Mouse (Mus musculus): ENCODE results near the gene Lrig2. TPM values are rescaled to one million over a fixed set of nuclear protein-coding genes. Genes with fewer than 3 reads are reported as not detected.

The Lrig2 gene
- polyA plus RNA-seq, 1 experiment from 2014 or later, result 11.2 TPM

DNA sequence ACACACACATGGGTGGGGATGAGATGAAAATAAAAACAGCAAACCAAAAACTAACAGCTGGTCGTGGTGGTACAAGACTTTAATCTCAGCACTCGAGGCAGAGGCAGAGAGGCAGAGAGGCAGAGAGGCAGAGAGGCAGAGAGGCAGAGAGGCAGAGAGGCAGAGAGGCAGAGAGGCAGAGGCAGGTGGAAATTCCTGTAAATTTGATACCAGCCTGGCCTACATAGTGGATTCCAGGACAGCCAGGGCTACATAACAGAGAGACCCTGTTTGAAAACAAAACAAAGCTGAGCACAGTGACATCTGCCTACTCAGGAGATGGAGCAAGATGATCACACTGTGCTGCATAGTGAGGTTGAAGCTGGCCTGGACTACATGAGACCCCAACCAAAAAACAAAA, 64.5 kb downstream of the Lrig2 start:
- Histone ChIP-seq H3K4me2 (ENCODE audit: low read length) (no peak overlapping the region), H3K27me3 (ENCODE audit: insufficient read depth, low read length) (no peaks in the 10 kb centered on the region), H3K4me1 (replicated peaks; ENCODE audit: insufficient read depth, low read length) (no peaks in the 10 kb centered on the region), H3K4me3 (replicated peaks; ENCODE audit: low read depth, low read length) (no peak overlapping the region), H3K9ac (ENCODE audit: low read depth, low read length) (no peak overlapping the region), H3K36me3 (ENCODE audit: insufficient read depth, low read length) (no peaks in the 10 kb centered on the region), H3K9me3 (replicated peaks; ENCODE audit: low read length) (no peaks in the 10 kb centered on the region), H3K27ac (no peak overlapping the region)
- 42% methylated on average over 2 of the region's 2 CpGs for WGBS
- ATAC-seq (replicated peaks; ENCODE audit: low FRiP score, low read depth) (no peak), DNase-seq (ENCODE audit: low spot score) (no peak)
- TF ChIP-seq CTCF (IDR thresholded peaks at IDR 0.05; ENCODE audit: low read depth), result no peak

DNA sequence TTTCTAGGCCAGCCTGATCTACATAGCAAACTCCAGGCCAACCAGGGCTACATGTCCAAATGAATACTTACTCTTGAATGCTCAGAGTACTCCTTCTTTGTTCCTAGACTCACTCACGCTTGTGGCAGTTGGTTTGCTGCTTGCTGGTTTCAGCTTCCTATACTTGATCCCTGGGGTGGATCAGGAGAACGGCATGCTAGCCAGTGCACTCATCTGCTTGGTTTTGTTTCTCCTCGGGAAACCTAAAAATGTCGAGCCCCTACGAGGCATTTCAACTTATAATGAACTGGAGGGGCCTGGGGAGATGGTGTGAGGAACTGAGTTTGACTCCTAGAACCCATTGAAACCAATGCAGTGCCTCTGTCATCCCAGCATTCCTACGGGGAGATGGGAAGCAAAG, 65.0 kb downstream of the Lrig2 start:
- TF ChIP-seq CTCF (IDR thresholded peaks at IDR 0.05; ENCODE audit: low read depth), result no peak
- Histone ChIP-seq H3K4me1 (replicated peaks; ENCODE audit: insufficient read depth, low read length) (no peaks in the 10 kb centered on the region; the same call in 1 of the 2 replicates), H3K27me3 (ENCODE audit: insufficient read depth, low read length) (no peaks in the 10 kb centered on the region), H3K9ac (ENCODE audit: low read depth, low read length) (no peak overlapping the region), H3K4me3 (replicated peaks; ENCODE audit: low read depth, low read length) (no peak overlapping the region), H3K4me2 (ENCODE audit: low read length) (no peak overlapping the region), H3K9me3 (replicated peaks; ENCODE audit: low read length) (no peaks in the 10 kb centered on the region), H3K36me3 (ENCODE audit: insufficient read depth, low read length) (no peaks in the 10 kb centered on the region), H3K27ac (no peak overlapping the region)
- 81% methylated on average over 6 of the region's 6 CpGs for WGBS
- ATAC-seq (replicated peaks; ENCODE audit: low FRiP score, low read depth) (no peak), DNase-seq (ENCODE audit: low spot score) (no peak)

DNA sequence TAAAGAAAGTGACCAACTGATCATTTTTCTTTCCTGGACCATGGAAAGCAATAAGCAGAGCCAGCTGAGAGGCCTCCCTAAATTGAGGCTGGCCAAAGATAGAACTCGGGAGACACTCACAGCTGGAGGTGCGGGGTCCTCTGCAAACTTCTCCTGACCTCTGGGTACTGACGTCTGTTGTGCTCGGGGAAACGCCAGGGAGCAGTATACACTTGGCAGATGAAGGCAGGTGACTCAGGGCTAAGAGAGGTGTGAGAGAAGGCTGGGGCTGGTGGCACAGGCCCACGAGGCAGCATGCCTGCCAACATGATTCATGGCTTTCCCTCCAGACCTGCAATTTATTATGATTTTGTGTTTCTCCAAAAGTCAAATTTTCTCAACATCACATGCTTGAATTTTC, 66.1 kb downstream of the Lrig2 start:
- Histone ChIP-seq H3K4me3 (replicated peaks; ENCODE audit: low read depth, low read length) (no peak overlapping the region), H3K9me3 (replicated peaks; ENCODE audit: low read length) (no peaks in the 10 kb centered on the region), H3K4me1 (replicated peaks; ENCODE audit: insufficient read depth, low read length) (no peaks in the 10 kb centered on the region; the same call in 1 of the 2 replicates), H3K4me2 (ENCODE audit: low read length) (no peak overlapping the region), H3K9ac (ENCODE audit: low read depth, low read length) (no peak overlapping the region), H3K36me3 (ENCODE audit: insufficient read depth, low read length) (no peaks in the 10 kb centered on the region), H3K27me3 (ENCODE audit: insufficient read depth, low read length) (no peaks in the 10 kb centered on the region), H3K27ac (no peak overlapping the region)
- WGBS, result 38% methylated on average over 6 of the region's 6 CpGs
- peak; percentile 24; the same call in 1 of the 2 replicates for TF ChIP-seq CTCF (IDR thresholded peaks at IDR 0.05; ENCODE audit: low read depth)
- no peak for ATAC-seq (replicated peaks; ENCODE audit: low FRiP score, low read depth)
- no peak for DNase-seq (ENCODE audit: low spot score)

DNA sequence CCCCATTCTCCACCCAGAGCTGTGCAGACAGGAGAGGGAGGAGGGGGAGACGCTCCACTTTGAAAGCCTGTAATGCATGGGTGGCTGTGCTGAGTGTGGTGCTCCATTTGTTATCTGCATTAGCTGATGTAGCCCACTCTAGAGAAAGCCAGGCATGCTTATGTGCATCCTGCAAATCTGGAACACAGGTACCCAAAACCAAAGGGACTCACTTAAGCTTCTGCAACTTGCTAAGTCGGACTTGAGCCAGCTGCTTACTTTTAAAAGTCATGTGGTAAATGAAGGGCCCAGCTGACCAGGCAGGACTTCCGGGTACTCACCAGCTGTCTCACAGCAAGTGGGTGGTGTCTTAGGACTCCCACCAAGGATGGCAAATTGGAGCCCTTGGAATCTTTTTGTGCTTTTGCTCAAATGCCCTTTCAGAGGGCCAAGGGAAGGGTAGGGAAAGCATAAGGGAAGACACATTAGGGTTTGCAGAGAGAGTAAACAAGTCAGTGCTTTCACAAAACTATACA, 66.7 kb downstream of the Lrig2 start:
- no peak overlapping the region for H3K4me3 ChIP-seq (replicated peaks; ENCODE audit: low read depth, low read length)
- H3K4me2 ChIP-seq (ENCODE audit: low read length), result no peak overlapping the region
- H3K9ac ChIP-seq (ENCODE audit: low read depth, low read length), result no peak overlapping the region
- H3K9me3 ChIP-seq (replicated peaks; ENCODE audit: low read length), result no peaks in the 10 kb centered on the region
- TF ChIP-seq CTCF (IDR thresholded peaks at IDR 0.05; ENCODE audit: low read depth), result no peak
- DNase-seq (ENCODE audit: low spot score) (no peak), ATAC-seq (replicated peaks; ENCODE audit: low FRiP score, low read depth) (no peak)
- no peaks in the 10 kb centered on the region for H3K36me3 ChIP-seq (ENCODE audit: insufficient read depth, low read length)
- H3K27me3 ChIP-seq (ENCODE audit: insufficient read depth, low read length), result no peaks in the 10 kb centered on the region
- H3K4me1 ChIP-seq (replicated peaks; ENCODE audit: insufficient read depth, low read length), result no peaks in the 10 kb centered on the region; the same call in 1 of the 2 replicates
- H3K27ac ChIP-seq, result no peak overlapping the region
- WGBS, result 60% methylated on average over 3 of the region's 3 CpGs

DNA sequence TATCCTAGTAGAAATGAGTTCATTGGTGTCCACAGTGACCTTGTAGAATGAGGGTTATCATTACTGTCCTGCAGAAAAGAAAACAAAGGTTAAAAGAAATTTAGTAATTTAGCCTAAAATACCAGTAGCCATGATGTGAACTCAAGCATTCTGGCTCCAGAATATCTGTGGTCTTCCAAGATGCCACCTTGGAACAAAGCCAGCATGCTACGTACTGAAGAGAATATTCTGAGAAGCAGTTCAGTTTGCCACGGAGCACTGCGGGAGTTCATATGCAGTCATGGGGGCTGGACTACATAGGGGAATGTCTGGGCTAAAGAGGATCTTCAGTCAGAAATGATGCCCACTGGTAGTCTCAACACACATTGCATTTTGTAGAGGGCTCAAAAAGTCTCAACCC, 67.6 kb downstream of the Lrig2 start:
- ATAC-seq (replicated peaks; ENCODE audit: low FRiP score, low read depth) (no peak), DNase-seq (ENCODE audit: low spot score) (no peak)
- Histone ChIP-seq H3K36me3 (ENCODE audit: insufficient read depth, low read length) (no peaks in the 10 kb centered on the region), H3K27ac (no peak overlapping the region), H3K4me3 (replicated peaks; ENCODE audit: low read depth, low read length) (no peak overlapping the region), H3K4me2 (ENCODE audit: low read length) (no peak overlapping the region), H3K9me3 (replicated peaks; ENCODE audit: low read length) (no peaks in the 10 kb centered on the region), H3K4me1 (replicated peaks; ENCODE audit: insufficient read depth, low read length) (no peaks in the 10 kb centered on the region; the same call in 1 of the 2 replicates), H3K9ac (ENCODE audit: low read depth, low read length) (no peak overlapping the region), H3K27me3 (ENCODE audit: insufficient read depth, low read length) (no peaks in the 10 kb centered on the region)
- 89% methylated on average over 3 of the region's 3 CpGs for WGBS
- no peak for TF ChIP-seq CTCF (IDR thresholded peaks at IDR 0.05; ENCODE audit: low read depth)

DNA sequence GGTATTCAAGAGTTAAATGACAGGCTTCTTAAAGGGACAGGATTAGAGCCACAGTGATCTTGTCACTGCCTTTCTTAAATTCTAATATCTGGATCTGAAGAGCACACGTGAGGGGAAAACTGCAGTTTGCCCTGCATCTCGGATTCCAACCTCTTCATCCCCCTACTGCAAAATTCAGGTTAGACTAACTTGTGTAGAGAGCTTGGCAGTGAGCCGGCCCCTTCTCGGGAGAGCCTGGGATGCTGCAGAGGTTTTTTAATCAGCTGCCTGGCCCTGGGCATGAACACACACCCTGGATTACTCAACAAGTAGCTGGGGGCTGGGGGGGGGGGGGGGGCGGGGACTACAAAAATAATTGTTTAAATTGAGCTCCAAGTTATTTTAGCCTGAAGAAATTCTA, 69.4 kb downstream of the Lrig2 start:
- WGBS, result 27% methylated on average over 5 of the region's 5 CpGs
- Histone ChIP-seq H3K36me3 (ENCODE audit: insufficient read depth, low read length) (no peaks in the 10 kb centered on the region), H3K27me3 (ENCODE audit: insufficient read depth, low read length) (no peaks in the 10 kb centered on the region), H3K9me3 (replicated peaks; ENCODE audit: low read length) (no peaks in the 10 kb centered on the region), H3K9ac (ENCODE audit: low read depth, low read length) (peak overlapping the region; percentile 35; the same call in 1 of the 2 replicates), H3K4me1 (replicated peaks; ENCODE audit: insufficient read depth, low read length) (no peaks in the 10 kb centered on the region; the same call in 1 of the 2 replicates), H3K4me3 (replicated peaks; ENCODE audit: low read depth, low read length) (no peak overlapping the region), H3K4me2 (ENCODE audit: low read length) (peak overlapping the region; percentile 25), H3K27ac (no peak overlapping the region)
- DNase-seq (ENCODE audit: low spot score) (no peak), ATAC-seq (replicated peaks; ENCODE audit: low FRiP score, low read depth) (no peak)
- TF ChIP-seq CTCF (IDR thresholded peaks at IDR 0.05; ENCODE audit: low read depth), result no peak

- H3K27ac ChIP-seq, result 0 out of 2 replicates have a peak overlapping the region, but pooled peaks have one; percentile 54
- no peak overlapping the region for H3K4me3 ChIP-seq (replicated peaks; ENCODE audit: low read depth, low read length)
- peak; percentile 96 for TF ChIP-seq CTCF (IDR thresholded peaks at IDR 0.05; ENCODE audit: low read depth)
- no peaks in the 10 kb centered on the region for H3K36me3 ChIP-seq (ENCODE audit: insufficient read depth, low read length)
- H3K4me2 ChIP-seq (ENCODE audit: low read length), result peak overlapping the region; percentile 25
- H3K27me3 ChIP-seq (ENCODE audit: insufficient read depth, low read length), result no peaks in the 10 kb centered on the region
- H3K9me3 ChIP-seq (replicated peaks; ENCODE audit: low read length), result no peaks in the 10 kb centered on the region
- no peaks in the 10 kb centered on the region; the same call in 1 of the 2 replicates for H3K4me1 ChIP-seq (replicated peaks; ENCODE audit: insufficient read depth, low read length)
- DNase-seq (ENCODE audit: low spot score) (peak; percentile 97), ATAC-seq (replicated peaks; ENCODE audit: low FRiP score, low read depth) (peak; percentile 88)
- H3K9ac ChIP-seq (ENCODE audit: low read depth, low read length), result peak overlapping the region; percentile 35; the same call in 1 of the 2 replicates
- WGBS, result 11% methylated on average over 15 of the region's 15 CpGs
Measured at GRCm38 (mm10) chr3:104441870-104442283, 69.8 kb downstream of the Lrig2 start.
